Mouse (Mus musculus): ENCODE measurements at regions not wholly inside any gene's neighbourhood (a gene's known extent, or its start where the extent isn't known, plus 50 kb on each side); places are given as distances from the start of the nearest gene placed in this dataset.
A peak's percentile ranks its signal among the peaks of the same experiment; 100 is the strongest.

GRCm38 (mm10) chr1:52397460-52397859 lies 103.0 kb downstream of the Nab1 start:
- no peak for DNase-seq (ENCODE audit: low spot score in 2 of 2)

GRCm38 (mm10) chr1:52392933-52393332 lies 107.5 kb downstream of the Nab1 start:
- DNase-seq (ENCODE audit: low spot score in 2 of 2), result no peak

GRCm38 (mm10) chr1:52388836-52389235 lies 111.6 kb downstream of the Nab1 start:
- DNase-seq (ENCODE audit: low spot score in 2 of 2), result no peak

- DNase-seq (ENCODE audit: low spot score in 2 of 2), result no peak
Observed at GRCm38 (mm10) chr1:52388118-52388517, 112.4 kb downstream of the Nab1 start.

GRCm38 (mm10) chr1:52387062-52387461 lies 113.4 kb downstream of the Nab1 start:
- DNase-seq (ENCODE audit: low spot score in 2 of 2), result no peak

GRCm38 (mm10) chr1:52375320-52375719 lies 125.2 kb downstream of the Nab1 start:
- no peak for DNase-seq (ENCODE audit: low spot score in 2 of 2)

- DNase-seq (ENCODE audit: low spot score in 2 of 2), result no peak
Observed at GRCm38 (mm10) chr1:52374666-52375065, 125.8 kb downstream of the Nab1 start.

GRCm38 (mm10) chr1:52373817-52374216 lies 126.7 kb downstream of the Nab1 start:
- DNase-seq (ENCODE audit: low spot score in 2 of 2), result no peak

- peak in 1 of 2 experiments; percentile 23 for DNase-seq (ENCODE audit: low spot score in 2 of 2)
Observed at GRCm38 (mm10) chr1:52366386-52366785, 133.4 kb upstream of the Gls start.

GRCm38 (mm10) chr1:52363625-52364024 lies 130.6 kb upstream of the Gls start:
- DNase-seq (ENCODE audit: low spot score in 2 of 2), result no peak

GRCm38 (mm10) chr1:52362976-52363375 lies 129.9 kb upstream of the Gls start:
- no peak for DNase-seq (ENCODE audit: low spot score in 2 of 2)

- DNase-seq (ENCODE audit: low spot score in 2 of 2), result no peak
Observed at GRCm38 (mm10) chr1:52354041-52354582, 121.1 kb upstream of the Gls start.

GRCm38 (mm10) chr1:52342127-52342526 lies 109.1 kb upstream of the Gls start:
- no peak for DNase-seq (ENCODE audit: low spot score in 2 of 2)

GRCm38 (mm10) chr1:52338704-52339103 lies 105.7 kb upstream of the Gls start:
- no peak for DNase-seq (ENCODE audit: low spot score in 2 of 2)

- DNase-seq (ENCODE audit: low spot score in 2 of 2), result no peak
Observed at GRCm38 (mm10) chr1:52338243-52338642, 105.2 kb upstream of the Gls start.

- no peak for DNase-seq (ENCODE audit: low spot score in 2 of 2)
Observed at GRCm38 (mm10) chr1:52336696-52337095, 103.7 kb upstream of the Gls start.

- no peak for DNase-seq (ENCODE audit: low spot score in 2 of 2)
Observed at GRCm38 (mm10) chr1:52332013-52332412, 99.0 kb upstream of the Gls start.

GRCm38 (mm10) chr1:52331442-52331841 lies 98.4 kb upstream of the Gls start:
- DNase-seq (ENCODE audit: low spot score in 2 of 2), result peak; percentile 19 to 34

GRCm38 (mm10) chr1:52330496-52330895 lies 97.5 kb upstream of the Gls start:
- DNase-seq (ENCODE audit: low spot score in 2 of 2), result no peak

GRCm38 (mm10) chr1:52328507-52328906 lies 95.5 kb upstream of the Gls start:
- no peak for DNase-seq (ENCODE audit: low spot score in 2 of 2)

GRCm38 (mm10) chr1:52324356-52324755 lies 91.3 kb upstream of the Gls start:
- no peak for DNase-seq (ENCODE audit: low spot score in 2 of 2)

- no peak for DNase-seq (ENCODE audit: low spot score in 2 of 2)
Observed at GRCm38 (mm10) chr1:52312076-52312633, 79.1 kb upstream of the Gls start.

GRCm38 (mm10) chr1:52306892-52307291 lies 73.9 kb upstream of the Gls start:
- no peak for DNase-seq (ENCODE audit: low spot score in 2 of 2)

Data from urinary bladder, adult 18-20 months (tissue).